Mouse (Mus musculus) brain, embryonic 14.5 days (tissue): ENCODE measurements around the gene Hist2h2ab.

Source experiments
- CTCF ChIP-seq: fragments of 200-500 bp; IDR thresholded peaks from 2 replicates; pipeline ENCODE4 v1.5.1; 2012; ENCODE audit warnings: inconsistent platforms, mild to moderate bottlenecking, moderate library complexity, borderline replicate concordance; ENCODE audit not compliant: insufficient read depth, insufficient read length; ENCODE audit errors: extremely low read depth
- POLR2A ChIP-seq: fragments of 200-500 bp; IDR thresholded peaks from 2 replicates; pipeline ENCODE4 v1.6.1; 2012; ENCODE audit warnings: mild to moderate bottlenecking, inconsistent platforms, borderline replicate concordance; ENCODE audit not compliant: poor library complexity, insufficient read depth, insufficient read length, severe bottlenecking; ENCODE audit errors: extremely low read depth

DNA sequence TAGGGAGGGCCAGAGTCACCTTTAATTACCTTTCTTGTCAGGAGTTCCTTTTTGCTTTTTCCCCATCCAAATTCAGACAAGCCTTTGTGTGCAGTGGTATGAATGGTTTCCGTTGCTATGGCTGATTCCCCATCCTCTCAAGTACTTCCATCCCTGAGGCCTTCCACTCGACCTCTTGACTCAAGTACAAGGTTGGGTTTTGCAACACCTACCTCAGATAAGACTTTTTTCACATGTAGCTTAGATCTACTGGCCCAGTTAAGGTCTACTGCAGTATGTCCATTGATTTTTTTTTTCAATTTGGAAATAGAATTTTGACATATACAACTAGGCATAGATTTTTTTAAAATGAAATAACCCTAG is 12.1 kb downstream of the Hist2h2ab start:
- no peak for TF ChIP-seq CTCF
- TF ChIP-seq POLR2A = no peak
